Mouse (Mus musculus) adipose tissue, adult 10 weeks (tissue): Measurements from ENCODE around the gene Fam171a1. TPM values are rescaled to one million over a fixed set of nuclear protein-coding genes. Genes with fewer than 3 reads are reported as not detected.

Source experiments
- polyA plus RNA-seq: library from polyadenylated mRNA; stranded (reverse); fragments of 350-450 nt; fragmentation: Illumina TruSeq; extraction: RNeasy Lipid Tissue Mini Kit (QIAGEN cat#74804); gene quantifications from one replicate; pipeline ENCODE4 v1.2.3, GENCODE M21; 2014; ENCODE audit warnings: low read depth, low replicate concordance

Fam171a1 gene
- 23.2 TPM for polyA plus RNA-seq

DNA sequence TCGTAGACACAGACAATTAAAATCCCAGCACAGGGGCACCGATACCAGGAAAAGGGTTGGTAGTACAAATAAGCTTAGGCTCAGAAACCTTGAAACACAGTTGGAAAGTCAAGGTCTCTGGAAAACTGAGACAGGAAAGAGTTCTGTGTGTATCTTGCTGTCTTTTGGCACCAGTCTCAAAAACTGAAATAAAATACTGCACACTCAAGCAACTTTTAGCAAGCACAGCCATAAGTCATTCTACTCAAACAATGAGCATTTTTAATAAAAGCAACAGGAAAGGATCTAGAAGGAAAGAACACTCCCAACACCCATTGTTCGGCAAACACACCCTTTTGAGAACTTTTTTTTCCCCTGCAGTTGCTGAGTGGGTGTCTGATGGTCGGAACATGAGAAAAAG is at the start of gene Fam171a1:
Gene Fam171a1, plus strand, starts transcription at position 359 of the 400 bp plus-strand sequence.

Other genes starting within 250 kb of the Fam171a1 start
- 23.0 TPM for gene Nmt2, start 170.0 kb downstream of the Fam171a1 start, polyA plus RNA-seq
- 11.4 TPM for gene Rpp38, start 218.4 kb downstream of the Fam171a1 start, polyA plus RNA-seq
- 112 TPM for gene Acbd7, start 221.9 kb downstream of the Fam171a1 start, polyA plus RNA-seq